Mouse (Mus musculus): ENCODE measurements around the gene Sema4g. TPM values are rescaled to one million over a fixed set of nuclear protein-coding genes. Genes with fewer than 3 reads are reported as not detected.
A peak's percentile ranks its signal among the peaks of the same experiment; 100 is the strongest.
"Not testable (repeated sequence)": the region's sequence is repeated elsewhere in the genome, so short reads cannot be mapped to it uniquely, and the experiment has no call there.

Gene Sema4g
- total RNA-seq, 4 experiments from 2014 or later: 16.9 to 22.5 (median 20.0) TPM

- no peak for DNase-seq (ENCODE audit: low spot score in 2 of 2)
Measured at GRCm38 (mm10) chr19:45023993-45024392, 35.1 kb downstream of the Sema4g start.

GRCm38 (mm10) chr19:45024775-45025174 lies 35.9 kb downstream of the Sema4g start:
- DNase-seq (ENCODE audit: low spot score in 2 of 2): no peak

GRCm38 (mm10) chr19:45025937-45026568 lies 37.2 kb downstream of the Sema4g start:
- DNase-seq (ENCODE audit: low spot score in 2 of 2): no peak

GRCm38 (mm10) chr19:45026958-45027670 lies 38.2 kb downstream of the Sema4g start:
- DNase-seq (ENCODE audit: low spot score in 2 of 2): no peak

- peak in 1 of 2 experiments; percentile 61 for DNase-seq (ENCODE audit: low spot score in 2 of 2)
Measured at GRCm38 (mm10) chr19:45027848-45028247, 38.9 kb downstream of the Sema4g start.

GRCm38 (mm10) chr19:45028746-45029145 lies 39.8 kb downstream of the Sema4g start:
- no peak for DNase-seq (ENCODE audit: low spot score in 2 of 2)

GRCm38 (mm10) chr19:45029571-45029970 lies 40.7 kb downstream of the Sema4g start:
- DNase-seq (ENCODE audit: low spot score in 2 of 2): no peak

- no peak for DNase-seq (ENCODE audit: low spot score in 2 of 2)
Measured at GRCm38 (mm10) chr19:45030111-45030510, 41.2 kb downstream of the Sema4g start.

- peak in 1 of 2 experiments; percentile 79 for DNase-seq (ENCODE audit: low spot score in 2 of 2)
Measured at GRCm38 (mm10) chr19:45030746-45031693, 42.1 kb downstream of the Sema4g start.

- no peak for DNase-seq (ENCODE audit: low spot score in 2 of 2)
Measured at GRCm38 (mm10) chr19:45031780-45032179, 42.9 kb downstream of the Sema4g start.

GRCm38 (mm10) chr19:45032570-45033332 lies 43.9 kb downstream of the Sema4g start:
- DNase-seq (ENCODE audit: low spot score in 2 of 2): no peak

GRCm38 (mm10) chr19:45036867-45037266 lies 48.0 kb downstream of the Sema4g start:
- no peak for DNase-seq (ENCODE audit: low spot score in 2 of 2)

GRCm38 (mm10) chr19:45038198-45038597 lies 49.3 kb downstream of the Sema4g start:
- not testable (repeated sequence) for DNase-seq (ENCODE audit: low spot score in 2 of 2)

- DNase-seq (ENCODE audit: low spot score in 2 of 2): no peak
Measured at GRCm38 (mm10) chr19:45040214-45040613, 51.3 kb downstream of the Sema4g start.

- DNase-seq (ENCODE audit: low spot score in 2 of 2): no peak
Measured at GRCm38 (mm10) chr19:45044389-45044927, 55.6 kb downstream of the Sema4g start.

GRCm38 (mm10) chr19:45045236-45045635 lies 56.3 kb downstream of the Sema4g start:
- no peak for DNase-seq (ENCODE audit: low spot score in 2 of 2)

GRCm38 (mm10) chr19:45045651-45046050 lies 56.8 kb downstream of the Sema4g start, which contains the start of gene Pdzd7:
TSS of gene Pdzd7 (minus strand) at chr19:45045717.
- no peak for DNase-seq (ENCODE audit: low spot score in 2 of 2)

GRCm38 (mm10) chr19:45046523-45047321 lies 57.8 kb downstream of the Sema4g start:
- peak; percentile 84 to 94 for DNase-seq (ENCODE audit: low spot score in 2 of 2)

GRCm38 (mm10) chr19:45047417-45047934 lies 58.6 kb downstream of the Sema4g start, which contains the start of gene Sfxn3:
TSS of gene Sfxn3 (plus strand) at chr19:45047503.
- DNase-seq (ENCODE audit: low spot score in 2 of 2): peak; percentile 87 to 93

Data from left cerebral cortex, adult 8-10 months (tissue).